Mouse (Mus musculus) lung, postnatal 0 days (tissue): Measurements from ENCODE around the gene Sbno2.

ENCODE experiments used
- CTCF ChIP-seq: IDR thresholded peaks from 2 replicates; pipeline ENCODE4 v1.5.1; 2016; ENCODE audit warnings: antibody characterized with exemption, mild to moderate bottlenecking
- EP300 ChIP-seq: IDR thresholded peaks from 2 replicates; pipeline ENCODE4 v1.6.1; 2016; ENCODE audit warnings: antibody characterized with exemption, mild to moderate bottlenecking, control low read depth

DNA sequence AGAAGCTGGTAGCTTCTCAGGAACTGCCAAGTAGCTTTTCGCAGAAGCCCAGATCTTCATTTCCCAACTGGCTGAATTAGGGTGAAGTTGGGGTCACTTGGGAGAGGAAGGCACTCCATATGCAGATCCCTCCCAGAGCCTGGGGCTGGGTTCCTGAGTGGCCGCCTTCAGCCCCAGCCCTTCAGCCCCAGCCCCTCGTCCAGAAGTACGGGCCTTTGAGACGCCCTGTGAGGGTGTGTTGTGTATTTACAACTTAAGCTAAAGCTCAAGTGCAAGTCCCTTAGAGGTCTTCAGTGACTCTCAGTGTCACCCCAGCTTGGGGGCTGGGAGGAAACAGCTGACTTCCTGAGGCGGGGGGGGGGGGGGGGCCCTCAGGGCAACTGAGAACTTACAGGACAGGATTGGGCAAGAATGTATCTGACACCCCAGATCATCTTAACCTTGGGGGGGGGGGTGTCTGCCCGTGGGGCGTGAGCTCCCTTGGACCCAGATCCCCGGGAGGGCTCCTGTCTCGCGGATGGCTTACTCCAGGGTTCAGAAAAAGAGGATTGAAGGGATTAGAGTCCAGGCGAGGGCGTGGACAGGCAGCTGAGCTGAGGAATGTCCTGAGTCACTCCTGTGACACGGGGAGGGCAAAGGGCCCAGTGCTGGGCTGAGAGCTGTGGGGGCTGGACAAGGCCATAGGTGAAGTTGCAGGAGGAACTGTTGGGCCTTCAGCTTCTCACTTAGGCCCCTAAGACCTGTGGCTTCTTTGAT lies 53.6 kb downstream of the Sbno2 start:
- TF ChIP-seq CTCF (0 out of 2 replicates have a peak, but pooled peaks have one; percentile 2), EP300 (no peak; the same call in 1 of the 2 replicates)
